Mouse (Mus musculus) c-Kit-positive CD71-positive TER-119-positive erythroid progenitor cells, embryonic 14.5 days (primary cell): ENCODE measurements at regions not wholly inside any gene's neighbourhood (a gene's known extent, or its start where the extent isn't known, plus 50 kb on each side); places are given as distances from the start of the nearest gene placed in this dataset.

Experiments
- DNase-seq: peaks from one replicate; pipeline ENCODE4 v3.0.0-alpha.2; 2013; ENCODE audit warnings: low spot score

GRCm38 (mm10) chr2:61245526-61245925 is 282.5 kb upstream of the Rbms1 start:
- DNase-seq = no peak

GRCm38 (mm10) chr2:61221676-61222075 is 258.7 kb upstream of the Rbms1 start:
- no peak for DNase-seq

- DNase-seq = no peak
Measured at GRCm38 (mm10) chr2:61221157-61221556, 258.2 kb upstream of the Rbms1 start.

- DNase-seq = no peak
Measured at GRCm38 (mm10) chr2:61213951-61214350, 251.0 kb upstream of the Rbms1 start.

- DNase-seq = no peak
Measured at GRCm38 (mm10) chr2:61201387-61201786, 238.4 kb upstream of the Rbms1 start.

- no peak for DNase-seq
Measured at GRCm38 (mm10) chr2:61193976-61194375, 231.0 kb upstream of the Rbms1 start.

- DNase-seq = no peak
Measured at GRCm38 (mm10) chr2:61182424-61182979, 219.5 kb upstream of the Rbms1 start.

- DNase-seq = no peak
Measured at GRCm38 (mm10) chr2:61177801-61178200, 214.8 kb upstream of the Rbms1 start.

- no peak for DNase-seq
Measured at GRCm38 (mm10) chr2:61176807-61177206, 213.8 kb upstream of the Rbms1 start.

GRCm38 (mm10) chr2:61173581-61173980 is 210.6 kb upstream of the Rbms1 start:
- DNase-seq = no peak

GRCm38 (mm10) chr2:61161336-61161735 is 198.3 kb upstream of the Rbms1 start:
- DNase-seq = no peak

- DNase-seq = no peak
Measured at GRCm38 (mm10) chr2:61159761-61160160, 196.8 kb upstream of the Rbms1 start.

GRCm38 (mm10) chr2:61138998-61139631 is 176.1 kb upstream of the Rbms1 start:
- DNase-seq = no peak

- no peak for DNase-seq
Measured at GRCm38 (mm10) chr2:61138625-61138997, 175.6 kb upstream of the Rbms1 start.

GRCm38 (mm10) chr2:61137378-61137777 is 174.4 kb upstream of the Rbms1 start:
- DNase-seq = no peak

GRCm38 (mm10) chr2:61136926-61137325 is 173.9 kb upstream of the Rbms1 start:
- DNase-seq = no peak

GRCm38 (mm10) chr2:61123046-61123806 is 160.2 kb upstream of the Rbms1 start:
- no peak for DNase-seq

GRCm38 (mm10) chr2:61121281-61121680 is 158.3 kb upstream of the Rbms1 start:
- no peak for DNase-seq

GRCm38 (mm10) chr2:61114620-61115019 is 151.6 kb upstream of the Rbms1 start:
- DNase-seq = no peak

GRCm38 (mm10) chr2:61113916-61114315 is 150.9 kb upstream of the Rbms1 start:
- DNase-seq = no peak

GRCm38 (mm10) chr2:61110591-61110990 is 147.6 kb upstream of the Rbms1 start:
- no peak for DNase-seq

- DNase-seq = no peak
Measured at GRCm38 (mm10) chr2:61109564-61109963, 146.6 kb upstream of the Rbms1 start.

- DNase-seq = no peak
Measured at GRCm38 (mm10) chr2:61105169-61105568, 142.2 kb upstream of the Rbms1 start.
